Mouse (Mus musculus) B cell, adult (primary cell): ENCODE data around the gene Olfr1411. TPM values are rescaled to one million over a fixed set of nuclear protein-coding genes. Genes with fewer than 3 reads are reported as not detected.

Experiments
- total RNA-seq: library from RNA; stranded (reverse); gene quantifications from 4 replicates; pipeline ENCODE4 v1.2.4, GENCODE M21; 2023; ENCODE audit not compliant: inconsistent age

The Olfr1411 gene
- total RNA-seq: not detected in 4 replicates

GRCm38 (mm10) chr1:92594111-92594510 lies at the start of gene Olfr1411:
Olfr1411 (plus strand) TSS chr1:92594411.

DNA sequence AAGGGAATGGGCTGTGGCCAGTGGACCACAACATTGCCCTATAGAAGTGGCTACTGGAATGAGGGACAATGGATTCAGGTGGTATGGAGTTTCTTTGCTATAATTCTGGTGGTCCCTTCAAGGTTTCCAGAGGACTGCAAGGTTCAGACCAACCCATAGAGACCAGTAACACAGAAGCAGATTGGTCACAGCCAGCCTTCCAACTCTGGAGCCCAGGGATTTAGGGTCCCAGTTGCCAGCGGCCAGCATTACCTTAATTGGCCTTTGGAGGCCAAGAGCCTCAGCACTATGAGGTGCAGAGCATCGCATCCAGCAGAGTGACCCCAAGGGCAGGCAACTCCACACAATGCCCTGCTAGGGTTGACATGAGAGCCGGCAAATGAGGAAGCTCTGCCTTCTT lies 23.2 kb upstream of the Olfr1411 start, which contains the start of gene Olfr1413:
TSS of gene Olfr1413 (plus strand) at position 301 of the 400 bp plus-strand sequence.

GRCm38 (mm10) chr1:92585479-92585878 lies 8.7 kb upstream of the Olfr1411 start, which contains the start of gene Olfr1412:
Olfr1412 (plus strand) TSS chr1:92585779.

GRCm38 (mm10) chr1:92605482-92605881 lies 11.3 kb downstream of the Olfr1411 start, which contains the start of gene Olfr1410:
Olfr1410 (plus strand) TSS chr1:92605782.

DNA sequence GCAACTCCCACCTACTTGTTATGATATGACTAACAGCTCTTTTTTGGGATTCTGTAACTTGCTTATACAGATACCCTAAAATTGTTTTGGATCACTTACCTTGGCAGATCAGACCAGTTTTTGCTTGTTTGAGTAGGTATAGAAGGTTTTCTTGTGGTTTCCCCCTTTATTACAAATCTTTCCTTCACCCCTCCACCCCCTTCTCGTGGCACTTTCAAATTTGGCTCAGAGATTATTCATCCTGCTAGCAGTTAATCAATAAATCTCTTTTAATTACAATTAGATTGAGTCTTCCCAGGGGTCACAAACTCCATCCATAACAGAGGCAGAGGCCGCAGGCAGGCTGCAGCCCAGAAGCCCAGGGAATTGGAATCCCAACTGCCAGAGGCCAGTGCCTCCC lies 23.3 kb downstream of the Olfr1411 start, which contains the start of gene Olfr12:
TSS of gene Olfr12 (plus strand) at position 301 of the 400 bp plus-strand sequence.

DNA sequence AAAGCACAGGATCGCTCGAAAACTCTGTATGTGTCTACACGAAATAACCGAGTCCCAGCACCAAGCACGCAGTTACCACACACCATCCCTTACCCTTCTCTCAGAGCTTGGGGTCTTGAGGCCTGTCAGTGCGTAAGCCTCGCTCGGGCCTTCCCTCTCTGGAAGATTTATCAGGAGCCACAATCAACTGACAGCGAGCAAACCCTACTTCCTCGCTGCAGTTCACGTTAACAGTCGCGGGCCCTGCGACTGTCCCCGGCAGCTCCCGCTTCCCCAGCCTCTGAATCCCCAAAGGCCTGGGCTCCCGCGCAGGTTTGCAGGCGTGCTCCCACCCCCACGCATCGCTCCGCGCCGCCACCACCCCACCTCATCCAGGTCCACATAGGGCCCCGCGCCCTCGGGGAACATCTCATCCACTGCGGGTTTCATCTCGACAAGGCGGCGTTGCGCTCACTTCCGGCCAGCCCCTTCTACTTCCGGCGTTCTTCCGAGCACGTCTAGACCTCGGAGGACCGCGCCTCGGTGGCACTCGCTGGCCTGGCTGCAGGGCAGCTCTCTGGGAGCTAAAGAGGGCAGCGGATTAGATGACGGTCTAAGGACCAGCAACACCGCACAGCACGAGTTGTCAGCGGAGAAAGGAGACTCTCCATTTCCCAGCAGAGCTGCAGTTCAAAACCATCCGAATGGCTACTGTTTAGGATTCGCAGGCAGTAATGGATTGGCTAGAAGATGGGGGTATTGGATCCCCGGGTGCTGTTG lies 47.5 kb downstream of the Olfr1411 start, which contains the start of gene Cops9:
TSS of gene Cops9 (minus strand) at position 472 of the 759 bp plus-strand sequence.

Other genes with a start within 250 kb of the Olfr1411 start
- gene Ndufa10, start 120.6 kb upstream of the Olfr1411 start, total RNA-seq: 90.6 to 141 TPM (median 102 TPM) in 4 replicates
- not detected in 4 replicates for gene Olfr1416, start 109.3 kb upstream of the Olfr1411 start, total RNA-seq
- gene Olfr1415, start 98.3 kb upstream of the Olfr1411 start, total RNA-seq: not detected in 4 replicates
- not detected in 4 replicates for gene Olfr1414, start 75.8 kb upstream of the Olfr1411 start, total RNA-seq
- gene Olfr1413, start 23.1 kb upstream of the Olfr1411 start, total RNA-seq: not detected in 4 replicates
- gene Olfr1412, start 8.6 kb upstream of the Olfr1411 start, total RNA-seq: not detected in 4 replicates
- gene Olfr1410, start 11.4 kb downstream of the Olfr1411 start, total RNA-seq: not detected in 4 replicates
- not detected in 4 replicates for gene Olfr12, start 23.4 kb downstream of the Olfr1411 start, total RNA-seq
- gene Cops9, start 47.6 kb downstream of the Olfr1411 start, total RNA-seq: 61.9 to 83.1 TPM (median 76.2 TPM) in 4 replicates
- not detected in 4 replicates for gene Otos, start 54.4 kb downstream of the Olfr1411 start, total RNA-seq
- gene Gpc1, start 237.2 kb downstream of the Olfr1411 start, total RNA-seq: 0.22 to 0.38 TPM (median 0.30 TPM) in 4 replicates